Mouse (Mus musculus) limb, embryonic 11.5 days (tissue): ENCODE results near the gene C2cd2. TPM values are rescaled to one million over a fixed set of nuclear protein-coding genes. Genes with fewer than 3 reads are reported as not detected.
A peak's percentile ranks its signal among the peaks of the same experiment; 100 is the strongest.
"Not testable (repeated sequence)": the region's sequence is repeated elsewhere in the genome, so short reads cannot be mapped to it uniquely, and the experiment has no call there.

Experiments used
- ATAC-seq: fragments of 200-750 bp; cut with Nextera tagmentation; 2 replicates; pipeline ENCODE4 v1.8.0; 2017; ENCODE audit warnings: low read depth; ENCODE audit not compliant: insufficient number of reproducible peaks, low FRiP score, low TSS enrichment
- DNase-seq: peaks from one replicate; pipeline ENCODE4 v3.0.0-alpha.2; 2015; ENCODE audit warnings: low spot score
- H3K27ac ChIP-seq: fragments of 300-500 bp; sonication (generic); replicated peaks from 2 replicates; pipeline ENCODE4 v1.5.1; 2014; ENCODE audit warnings: low read depth, mild to moderate bottlenecking, low read length
- H3K27me3 ChIP-seq: fragments of 300-500 bp; sonication (generic); 2 replicates; pipeline ENCODE4 v1.6.1; 2014; ENCODE audit warnings: mild to moderate bottlenecking, low read length, mixed read lengths; ENCODE audit not compliant: control insufficient read depth, insufficient read depth
- H3K36me3 ChIP-seq: fragments of 300-500 bp; sonication (generic); 2 replicates; pipeline ENCODE4 v1.6.1; 2014; ENCODE audit warnings: mild to moderate bottlenecking, low read length, moderate library complexity, mixed read lengths; ENCODE audit not compliant: control insufficient read depth, insufficient read depth
- H3K4me1 ChIP-seq: fragments of 300-500 bp; sonication (generic); 2 replicates; pipeline ENCODE4 v1.6.1; 2014; ENCODE audit warnings: low read length, mixed read lengths; ENCODE audit not compliant: control insufficient read depth, insufficient read depth
- H3K4me2 ChIP-seq: fragments of 300-500 bp; sonication (generic); 2 replicates; pipeline ENCODE4 v1.6.1; 2014; ENCODE audit warnings: low read depth, mild to moderate bottlenecking, moderate library complexity; ENCODE audit not compliant: severe bottlenecking
- H3K4me3 ChIP-seq: fragments of 300-500 bp; sonication (generic); 2 replicates; pipeline ENCODE4 v1.5.1; 2014; ENCODE audit warnings: low read depth, low read length
- H3K9ac ChIP-seq: fragments of 300-500 bp; sonication (generic); 2 replicates; pipeline ENCODE4 v1.6.1; 2014; ENCODE audit warnings: mild to moderate bottlenecking, low read length
- H3K9me3 ChIP-seq: fragments of 300-500 bp; sonication (generic); 2 replicates; pipeline ENCODE4 v1.6.1; 2016; ENCODE audit warnings: low read length; ENCODE audit not compliant: control insufficient read depth
- WGBS: fragments of 180-500 bp; shearing (Covaris S2); extraction: QIAGEN DNeasy Blood & Tissue Kit; methylation state at CpG from one replicate; pipeline ENCODE4 v1.1.7; 2014; 5-methylcytosine and 5-hydroxymethylcytosine counted together
- polyA plus RNA-seq: library from polyadenylated mRNA; unstranded; fragments of >200 nt; fragmentation: Nextera tagmentation; extraction: Ambion mirVana; gene quantifications from 2 replicates; pipeline ENCODE4 v1.2.1, GENCODE M21; 2014

The C2cd2 gene
- 13.4 and 16.4 TPM in 2 replicates for polyA plus RNA-seq

DNA sequence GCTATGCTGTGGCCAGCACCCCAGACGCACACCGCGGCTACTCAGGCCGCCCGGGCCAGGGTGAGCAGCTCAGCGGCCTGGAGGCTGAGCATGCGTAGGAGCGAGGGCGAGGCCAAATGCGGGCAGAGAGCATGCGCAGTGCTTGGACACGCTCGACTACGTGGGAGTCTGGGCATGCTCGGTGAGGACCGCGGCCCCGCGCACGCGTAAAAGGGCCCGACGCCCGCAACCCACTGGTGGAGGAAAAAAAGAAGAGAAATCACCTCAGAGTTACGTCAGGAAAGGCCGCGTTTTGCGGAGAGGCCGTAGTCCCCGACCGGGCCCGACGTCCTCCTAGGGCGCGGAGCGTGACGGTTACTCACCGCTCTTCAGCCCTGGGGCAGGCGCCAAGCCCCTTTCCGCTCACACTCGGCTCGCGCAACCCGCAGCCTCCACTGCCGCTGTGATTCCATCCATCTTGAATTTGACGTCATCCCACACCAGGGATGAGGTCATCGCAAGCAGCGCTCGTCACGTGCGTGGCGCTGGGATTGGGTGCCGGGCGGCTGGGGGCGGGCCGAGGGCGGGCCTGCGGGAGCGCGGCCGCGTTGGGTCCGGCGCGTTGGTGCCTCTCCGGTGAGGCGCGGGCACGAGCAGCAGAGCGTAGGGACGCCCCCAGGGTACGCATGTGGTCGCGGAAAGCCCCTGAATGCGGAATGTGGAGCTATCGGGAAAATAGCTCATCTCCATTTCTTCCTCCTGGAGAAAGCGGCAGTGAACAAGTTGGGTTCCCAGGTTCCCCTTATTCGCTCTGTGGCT lies at the start of gene C2cd2, which contains the start of gene Zbtb21:
C2cd2 (minus strand) TSS at position 448 of the 798 bp plus-strand sequence.
Zbtb21 (minus strand) TSS at position 472 of the 798 bp plus-strand sequence.
- Histone ChIP-seq H3K27me3 (no peaks in the 10 kb centered on the region), H3K9me3 (no peaks in the 10 kb centered on the region), H3K4me2 (peak within 1 kb of the TSS; percentile 91), H3K4me3 (peak within 1 kb of the TSS; percentile 73), H3K4me1 (0 out of 2 replicates have a peak, but pooled peaks cover 5% of the 10 kb centered on the region), H3K36me3 (no peaks in the 10 kb centered on the region), H3K27ac (peak within 1 kb of the TSS; percentile 89), H3K9ac (peak within 1 kb of the TSS; percentile 83)
- peak; percentile 99 for ATAC-seq
- WGBS = under 1% methylated on average over 77 of the region's 78 CpGs
- peak; percentile 95 for DNase-seq

- not testable (repeated sequence) for H3K9me3 ChIP-seq, ATAC-seq, H3K4me1 ChIP-seq, H3K27me3 ChIP-seq, H3K27ac ChIP-seq, H3K36me3 ChIP-seq
- Histone ChIP-seq H3K4me3 (peak overlapping the region; percentile 44), H3K9ac (peak overlapping the region; percentile 47), H3K4me2 (peak overlapping the region; percentile 55)
- 0% methylated on average over 8 of the region's 8 CpGs for WGBS
- peak; percentile 30 for DNase-seq
Observed at GRCm38 (mm10) chr16:97997383-97997731, 35.0 kb upstream of the C2cd2 start.

GRCm38 (mm10) chr16:97996616-97997382 lies 34.4 kb upstream of the C2cd2 start, which contains the start of gene B230307C23Rik:
B230307C23Rik (plus strand) TSS chr16:97997315.
- Histone ChIP-seq H3K27me3 (no peaks in the 10 kb centered on the region), H3K4me3 (peak within 1 kb of the TSS; percentile 44), H3K9ac (peak within 1 kb of the TSS; percentile 47), H3K27ac (no peak within 1 kb of the TSS), H3K4me1 (0 out of 2 replicates have a peak, but pooled peaks cover 4% of the 10 kb centered on the region), H3K36me3 (peaks cover 2% of the 10 kb centered on the region; the same call in 1 of the 2 replicates), H3K4me2 (peak within 1 kb of the TSS; percentile 55), H3K9me3 (no peaks in the 10 kb centered on the region)
- DNase-seq (peak; percentile 84), ATAC-seq (peak; percentile 98)
- WGBS = 3% methylated on average over 22 of the region's 22 CpGs

DNA sequence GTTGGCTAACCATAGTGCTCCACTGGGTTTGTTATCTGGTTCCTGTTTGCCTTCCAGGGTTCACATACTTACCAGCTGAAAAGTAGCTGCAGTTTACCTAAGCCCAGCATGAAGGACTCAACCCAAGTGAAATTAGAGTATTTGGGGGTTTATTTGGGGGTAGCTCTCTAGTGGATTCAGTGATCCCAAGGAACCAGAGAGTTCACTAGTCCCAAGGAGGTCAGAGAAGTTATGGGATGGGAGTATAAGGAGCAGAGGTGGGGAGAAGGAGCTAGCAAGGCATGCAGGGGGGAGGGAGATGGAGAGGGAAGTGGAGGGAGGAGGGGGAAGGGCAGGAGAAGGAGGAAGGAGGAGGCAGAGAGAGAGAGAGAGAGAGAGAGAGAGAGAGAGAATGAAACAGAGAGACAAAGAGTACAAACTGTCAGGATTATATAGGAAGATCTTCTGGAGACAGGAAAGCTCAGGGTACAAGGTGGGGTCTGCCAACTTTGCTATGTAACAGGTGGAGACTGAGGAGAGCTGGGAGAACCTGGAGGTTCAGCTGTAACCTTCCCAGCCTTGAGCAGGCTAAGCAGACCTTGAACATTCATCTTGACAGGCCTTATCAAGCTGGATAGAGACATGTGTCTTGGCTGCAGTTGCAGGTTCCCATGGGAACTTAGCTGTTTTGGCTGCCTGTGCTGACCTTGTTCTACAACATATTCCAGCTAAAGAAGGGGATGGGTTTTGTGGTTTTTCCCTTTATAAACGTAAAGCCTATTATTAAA lies 33.6 kb upstream of the C2cd2 start:
- DNase-seq = no peak
- Histone ChIP-seq H3K36me3 (peaks cover 2% of the 10 kb centered on the region; the same call in 1 of the 2 replicates), H3K4me3 (peak overlapping the region; percentile 44; the same call in 1 of the 2 replicates), H3K4me1 (0 out of 2 replicates have a peak, but pooled peaks cover 4% of the 10 kb centered on the region), H3K4me2 (peak overlapping the region; percentile 55; the same call in 1 of the 2 replicates), H3K9me3 (no peaks in the 10 kb centered on the region), H3K9ac (no peak overlapping the region), H3K27ac (no peak overlapping the region), H3K27me3 (no peaks in the 10 kb centered on the region)
- WGBS = 25% methylated on average over 1 of the region's 1 CpGs
- ATAC-seq = no peak

DNA sequence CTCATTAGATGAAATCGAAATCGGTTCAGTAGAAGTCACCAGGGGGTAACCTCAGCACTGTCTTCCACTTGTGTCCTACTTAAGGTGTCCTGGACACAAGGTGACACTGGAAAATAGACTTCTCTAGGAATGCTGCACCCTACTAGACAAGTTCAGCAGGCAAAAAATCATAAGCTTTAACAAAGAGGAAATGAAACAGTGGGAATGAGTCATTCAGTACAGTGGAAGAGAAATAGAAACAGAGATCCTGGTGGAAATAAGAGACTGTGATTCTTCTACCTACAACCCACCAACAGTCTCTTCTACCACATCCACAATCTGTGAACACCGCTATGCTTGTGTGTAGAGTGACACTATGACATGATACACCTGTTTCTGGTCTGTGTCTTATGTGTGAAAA lies 30.1 kb upstream of the C2cd2 start:
- not testable (repeated sequence) for H3K36me3 ChIP-seq, H3K27me3 ChIP-seq, H3K9me3 ChIP-seq, ATAC-seq, H3K27ac ChIP-seq, H3K9ac ChIP-seq, H3K4me1 ChIP-seq, H3K4me2 ChIP-seq, DNase-seq, H3K4me3 ChIP-seq
- WGBS = 77% methylated on average over 3 of the region's 3 CpGs

- no peak overlapping the region for H3K4me2 ChIP-seq
- DNase-seq = no peak
- H3K4me1 ChIP-seq = no peaks in the 10 kb centered on the region
- no peaks in the 10 kb centered on the region for H3K27me3 ChIP-seq
- H3K27ac ChIP-seq = no peak overlapping the region
- no peaks in the 10 kb centered on the region for H3K9me3 ChIP-seq
- H3K36me3 ChIP-seq = no peaks in the 10 kb centered on the region
- no peak for ATAC-seq
- no peak overlapping the region for H3K4me3 ChIP-seq
- H3K9ac ChIP-seq = no peak overlapping the region
- 71% methylated on average over 2 of the region's 2 CpGs for WGBS
Observed at GRCm38 (mm10) chr16:97991517-97991916, 29.1 kb upstream of the C2cd2 start.

DNA sequence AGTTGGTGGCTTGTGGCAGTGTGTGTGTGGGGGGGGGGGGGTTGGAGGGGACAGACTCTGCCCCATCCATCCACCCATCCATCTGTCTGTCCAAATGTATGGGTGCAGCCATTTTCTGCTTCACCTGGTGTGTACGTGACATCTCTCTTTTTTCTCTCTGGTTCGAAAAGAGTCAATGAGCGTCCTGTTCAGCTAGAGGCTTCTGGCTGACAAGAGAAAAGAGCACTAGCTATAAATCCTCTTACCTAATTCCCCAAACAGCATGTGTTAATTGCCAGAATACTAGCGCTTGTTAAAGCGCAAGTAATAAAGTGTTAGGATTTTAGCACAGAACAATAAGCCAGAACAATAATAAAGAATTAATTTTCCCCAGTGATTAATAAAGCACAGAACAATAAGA lies 22.2 kb upstream of the C2cd2 start:
- ATAC-seq (no peak), DNase-seq (no peak)
- no peak overlapping the region for H3K4me2 ChIP-seq
- H3K9me3 ChIP-seq = no peaks in the 10 kb centered on the region
- 61% methylated on average over 5 of the region's 5 CpGs for WGBS
- H3K9ac ChIP-seq = no peak overlapping the region
- H3K4me1 ChIP-seq = no peaks in the 10 kb centered on the region
- H3K4me3 ChIP-seq = no peak overlapping the region
- no peaks in the 10 kb centered on the region for H3K36me3 ChIP-seq
- H3K27ac ChIP-seq = no peak overlapping the region
- no peaks in the 10 kb centered on the region for H3K27me3 ChIP-seq

- Histone ChIP-seq H3K9ac (no peak overlapping the region), H3K27me3 (no peaks in the 10 kb centered on the region), H3K4me1 (no peaks in the 10 kb centered on the region), H3K4me3 (no peak overlapping the region), H3K27ac (no peak overlapping the region), H3K9me3 (no peaks in the 10 kb centered on the region), H3K4me2 (no peak overlapping the region), H3K36me3 (no peaks in the 10 kb centered on the region)
- WGBS = 88% methylated on average over 1 of the region's 1 CpGs
- ATAC-seq (no peak), DNase-seq (no peak)
Observed at GRCm38 (mm10) chr16:97981362-97981761, 19.0 kb upstream of the C2cd2 start.
